Mouse (Mus musculus): ENCODE data around the gene Olfr750. TPM values are rescaled to one million over a fixed set of nuclear protein-coding genes. Genes with fewer than 3 reads are reported as not detected.

The Olfr750 gene
- polyA plus RNA-seq, 1 experiment from 2014 or later = not detected

GRCm38 (mm10) chr14:51094921-51095320 is 20.7 kb upstream of the Olfr750 start:
- Histone ChIP-seq H3K9ac (no peak overlapping the region), H3K27me3 (replicated peaks) (no peaks in the 10 kb centered on the region), H3K4me2 (no peak overlapping the region), H3K9me3 (no peaks in the 10 kb centered on the region), H3K27ac (replicated peaks) (no peak overlapping the region), H3K36me3 (no peaks in the 10 kb centered on the region), H3K4me1 (peaks cover 9% of the 10 kb centered on the region), H3K4me3 (no peak overlapping the region)
- ATAC-seq (ENCODE audit: extremely low read depth, insufficient number of reproducible peaks, low FRiP score, low TSS enrichment) = no peak
- 63% methylated on average over 9 of the region's 9 CpGs for WGBS

- ATAC-seq (ENCODE audit: extremely low read depth, insufficient number of reproducible peaks, low FRiP score, low TSS enrichment) = no peak
- no peak overlapping the region for H3K4me2 ChIP-seq
- no peak overlapping the region for H3K4me3 ChIP-seq
- H3K9ac ChIP-seq = no peak overlapping the region
- WGBS = 73% methylated on average over 5 of the region's 5 CpGs
- H3K27me3 ChIP-seq (replicated peaks) = no peaks in the 10 kb centered on the region
- no peaks in the 10 kb centered on the region for H3K9me3 ChIP-seq
- no peaks in the 10 kb centered on the region for H3K36me3 ChIP-seq
- peaks cover 9% of the 10 kb centered on the region for H3K4me1 ChIP-seq
- no peak overlapping the region for H3K27ac ChIP-seq (replicated peaks)
Observed at GRCm38 (mm10) chr14:51094096-51094875, 20.1 kb upstream of the Olfr750 start.

GRCm38 (mm10) chr14:51093496-51093895 is 19.3 kb upstream of the Olfr750 start:
- H3K27me3 ChIP-seq (replicated peaks) = no peaks in the 10 kb centered on the region
- no peak overlapping the region for H3K4me3 ChIP-seq
- no peak overlapping the region for H3K9ac ChIP-seq
- H3K4me2 ChIP-seq = no peak overlapping the region
- H3K27ac ChIP-seq (replicated peaks) = no peak overlapping the region
- H3K9me3 ChIP-seq = no peaks in the 10 kb centered on the region
- 28% methylated on average over 3 of the region's 3 CpGs for WGBS
- peaks cover 9% of the 10 kb centered on the region for H3K4me1 ChIP-seq
- no peaks in the 10 kb centered on the region for H3K36me3 ChIP-seq
- ATAC-seq (ENCODE audit: extremely low read depth, insufficient number of reproducible peaks, low FRiP score, low TSS enrichment) = no peak

- WGBS = 56% methylated on average over 8 of the region's 8 CpGs
- ATAC-seq (ENCODE audit: extremely low read depth, insufficient number of reproducible peaks, low FRiP score, low TSS enrichment) = no peak
- Histone ChIP-seq H3K9me3 (no peaks in the 10 kb centered on the region), H3K4me3 (peak overlapping the region; percentile 79), H3K4me1 (peaks cover 9% of the 10 kb centered on the region), H3K4me2 (peak overlapping the region; percentile 80), H3K36me3 (no peaks in the 10 kb centered on the region), H3K27ac (replicated peaks) (peak overlapping the region; percentile 39; the same call in 1 of the 2 replicates), H3K9ac (peak overlapping the region; percentile 37; the same call in 1 of the 2 replicates), H3K27me3 (replicated peaks) (no peaks in the 10 kb centered on the region)
Observed at GRCm38 (mm10) chr14:51092073-51092620, 17.9 kb upstream of the Olfr750 start.

- Histone ChIP-seq H3K4me3 (peak within 1 kb of the TSS; percentile 79), H3K27me3 (replicated peaks) (no peaks in the 10 kb centered on the region), H3K36me3 (no peaks in the 10 kb centered on the region), H3K4me2 (peak within 1 kb of the TSS; percentile 80), H3K9ac (peak within 1 kb of the TSS; percentile 89), H3K4me1 (peaks cover 12% of the 10 kb centered on the region), H3K27ac (replicated peaks) (peak within 1 kb of the TSS; percentile 93), H3K9me3 (no peaks in the 10 kb centered on the region)
- 8% methylated on average over 33 of the region's 33 CpGs for WGBS
- no peak for ATAC-seq (ENCODE audit: extremely low read depth, insufficient number of reproducible peaks, low FRiP score, low TSS enrichment)
Observed at GRCm38 (mm10) chr14:51090921-51091900, 17.0 kb upstream of the Olfr750 start, which contains the start of the genes Rnase4 and Ang. TSS of gene Rnase4 (plus strand) at chr14:51091077. TSS of gene Ang (plus strand) at chr14:51091150.

- peak overlapping the region; percentile 80 for H3K4me2 ChIP-seq
- H3K27me3 ChIP-seq (replicated peaks) = 0 out of 2 replicates have a peak, but pooled peaks cover under 1% of the 10 kb centered on the region
- H3K9me3 ChIP-seq = no peaks in the 10 kb centered on the region
- H3K27ac ChIP-seq (replicated peaks) = peak overlapping the region; percentile 93
- WGBS = under 1% methylated on average over 27 of the region's 27 CpGs
- H3K4me3 ChIP-seq = peak overlapping the region; percentile 79
- no peaks in the 10 kb centered on the region for H3K36me3 ChIP-seq
- H3K9ac ChIP-seq = peak overlapping the region; percentile 89
- 0 out of 2 replicates have a peak, but pooled peaks have one; percentile 8 for ATAC-seq (ENCODE audit: extremely low read depth, insufficient number of reproducible peaks, low FRiP score, low TSS enrichment)
- H3K4me1 ChIP-seq = peaks cover 12% of the 10 kb centered on the region
Observed at GRCm38 (mm10) chr14:51090077-51090781, 16.0 kb upstream of the Olfr750 start.

GRCm38 (mm10) chr14:51089674-51090076 is 15.4 kb upstream of the Olfr750 start:
- no peak for ATAC-seq (ENCODE audit: extremely low read depth, insufficient number of reproducible peaks, low FRiP score, low TSS enrichment)
- Histone ChIP-seq H3K4me2 (peak overlapping the region; percentile 80), H3K27me3 (replicated peaks) (0 out of 2 replicates have a peak, but pooled peaks cover 5% of the 10 kb centered on the region), H3K27ac (replicated peaks) (peak overlapping the region; percentile 93), H3K9me3 (no peaks in the 10 kb centered on the region), H3K9ac (peak overlapping the region; percentile 89), H3K4me3 (peak overlapping the region; percentile 79), H3K36me3 (no peaks in the 10 kb centered on the region), H3K4me1 (peaks cover 12% of the 10 kb centered on the region)
- 0% methylated on average over 15 of the region's 15 CpGs for WGBS

- H3K4me3 ChIP-seq = peak overlapping the region; percentile 79
- peak overlapping the region; percentile 93 for H3K27ac ChIP-seq (replicated peaks)
- H3K9me3 ChIP-seq = no peaks in the 10 kb centered on the region
- WGBS = under 1% methylated on average over 34 of the region's 34 CpGs
- peak overlapping the region; percentile 80 for H3K4me2 ChIP-seq
- H3K27me3 ChIP-seq (replicated peaks) = peaks cover 8% of the 10 kb centered on the region; the same call in 1 of the 2 replicates
- peaks cover 13% of the 10 kb centered on the region for H3K4me1 ChIP-seq
- no peaks in the 10 kb centered on the region for H3K36me3 ChIP-seq
- peak; percentile 83 for ATAC-seq (ENCODE audit: extremely low read depth, insufficient number of reproducible peaks, low FRiP score, low TSS enrichment)
- H3K9ac ChIP-seq = peak overlapping the region; percentile 89
Observed at GRCm38 (mm10) chr14:51088970-51089673, 14.9 kb upstream of the Olfr750 start.

- under 1% methylated on average over 23 of the region's 23 CpGs for WGBS
- peak; percentile 40 for ATAC-seq (ENCODE audit: extremely low read depth, insufficient number of reproducible peaks, low FRiP score, low TSS enrichment)
- Histone ChIP-seq H3K27ac (replicated peaks) (peak overlapping the region; percentile 93), H3K36me3 (no peaks in the 10 kb centered on the region), H3K9me3 (no peaks in the 10 kb centered on the region), H3K4me1 (peaks cover 20% of the 10 kb centered on the region), H3K27me3 (replicated peaks) (peaks cover 10% of the 10 kb centered on the region; the same call in 1 of the 2 replicates), H3K4me2 (peak overlapping the region; percentile 80), H3K4me3 (peak overlapping the region; percentile 79), H3K9ac (peak overlapping the region; percentile 89)
Observed at GRCm38 (mm10) chr14:51088166-51088969, 14.1 kb upstream of the Olfr750 start.

All from heart, embryonic 13.5 days (tissue).